Mouse (Mus musculus) kidney, embryonic 14.5 days (tissue): ENCODE measurements at regions not wholly inside any gene's neighbourhood (a gene's known extent, or its start where the extent isn't known, plus 50 kb on each side); places are given as distances from the start of the nearest gene placed in this dataset.

ENCODE experiments used
- ATAC-seq: fragments of 200-750 bp; cut with Nextera tagmentation; 2 replicates; pipeline ENCODE4 v1.8.0; 2017; ENCODE audit warnings: moderate number of reproducible peaks, mild to moderate bottlenecking, moderate TSS enrichment, moderate library complexity; ENCODE audit not compliant: low FRiP score, low TSS enrichment
- H3K27ac ChIP-seq: fragments of 300-500 bp; sonication (generic); 2 replicates; pipeline ENCODE4 v1.5.1; 2014; ENCODE audit warnings: low read depth, mild to moderate bottlenecking, low read length, moderate library complexity, mixed read lengths
- H3K27me3 ChIP-seq: fragments of 300-500 bp; sonication (generic); 2 replicates; pipeline ENCODE4 v1.6.1; 2014; ENCODE audit warnings: mild to moderate bottlenecking, low read length; ENCODE audit not compliant: control insufficient read depth, insufficient read depth
- H3K36me3 ChIP-seq: fragments of 300-500 bp; sonication (generic); 2 replicates; pipeline ENCODE4 v1.6.1; 2014; ENCODE audit warnings: low read length, mixed read lengths; ENCODE audit not compliant: control insufficient read depth, insufficient read depth
- H3K4me1 ChIP-seq: fragments of 300-500 bp; sonication (generic); 2 replicates; pipeline ENCODE4 v1.6.1; 2014; ENCODE audit warnings: low read length, mixed read lengths; ENCODE audit not compliant: control insufficient read depth, insufficient read depth
- H3K4me2 ChIP-seq: fragments of 300-500 bp; sonication (generic); replicated peaks from 2 replicates; pipeline ENCODE4 v1.6.1; 2014; ENCODE audit warnings: low read depth, mild to moderate bottlenecking, low read length
- H3K4me3 ChIP-seq: fragments of 300-500 bp; sonication (generic); 2 replicates; pipeline ENCODE4 v1.5.1; 2014; ENCODE audit warnings: mild to moderate bottlenecking, low read length
- H3K9ac ChIP-seq: fragments of 300-500 bp; sonication (generic); 2 replicates; pipeline ENCODE4 v1.6.1; 2014; ENCODE audit warnings: low read depth, mild to moderate bottlenecking, low read length, moderate library complexity
- H3K9me3 ChIP-seq: fragments of 300-500 bp; sonication (generic); 2 replicates; pipeline ENCODE4 v1.6.1; 2016; ENCODE audit warnings: low read length; ENCODE audit not compliant: control insufficient read depth
- WGBS: fragments of 180-500 bp; shearing (Covaris S2); extraction: QIAGEN DNeasy Blood & Tissue Kit; methylation state at CpG from one replicate; pipeline ENCODE4 v1.1.7; 2014; 5-methylcytosine and 5-hydroxymethylcytosine counted together

DNA sequence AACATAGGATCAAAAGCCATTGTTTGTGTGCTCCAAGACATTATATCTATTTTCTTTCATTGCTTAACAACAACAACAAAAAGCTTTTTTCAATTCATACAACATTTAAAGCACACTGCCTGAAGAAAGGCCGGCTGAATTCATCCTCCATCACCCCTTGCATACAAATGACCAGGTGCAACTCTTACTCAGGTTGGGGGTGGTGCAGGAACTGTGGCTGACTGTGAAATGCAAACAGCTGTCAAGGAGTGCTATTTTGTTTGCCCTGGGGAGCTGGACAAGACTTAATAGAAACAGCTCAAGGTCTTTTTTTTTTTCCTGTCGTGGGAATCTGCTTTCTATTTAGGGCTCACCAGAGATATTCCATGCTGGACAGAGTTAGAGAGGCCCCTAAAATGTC, 406.6 kb upstream of the Cldn34d start:
- H3K36me3 ChIP-seq: no peaks in the 10 kb centered on the region
- H3K4me1 ChIP-seq: no peaks in the 10 kb centered on the region
- no peak overlapping the region for H3K9ac ChIP-seq
- ATAC-seq: no peak
- H3K4me3 ChIP-seq: no peak overlapping the region
- H3K4me2 ChIP-seq: no peak overlapping the region
- H3K9me3 ChIP-seq: no peaks in the 10 kb centered on the region
- H3K27ac ChIP-seq: no peak overlapping the region
- H3K27me3 ChIP-seq: no peaks in the 10 kb centered on the region
- 17% methylated on average over 2 of the region's 2 CpGs for WGBS

DNA sequence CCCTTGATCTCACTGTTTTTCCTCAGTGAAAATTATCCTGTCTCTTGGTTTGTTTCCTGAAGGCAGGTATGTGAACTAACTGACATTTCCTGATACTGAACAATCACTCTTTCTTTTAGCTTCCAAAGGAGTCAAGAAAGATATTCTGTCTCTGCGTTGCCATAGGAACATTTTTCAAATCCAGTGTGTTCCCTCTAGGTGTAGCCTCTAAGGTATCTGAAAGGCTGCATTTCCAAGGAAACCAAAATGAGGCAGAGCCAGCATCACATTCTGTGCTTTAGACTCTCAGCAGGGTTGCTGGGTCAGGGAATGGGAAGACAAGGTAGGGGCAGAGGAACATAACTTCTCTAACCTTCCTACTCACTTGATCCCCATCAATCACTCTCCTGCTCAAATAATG, 411.2 kb upstream of the Cldn34d start:
- Histone ChIP-seq H3K27me3 (no peaks in the 10 kb centered on the region), H3K9me3 (no peaks in the 10 kb centered on the region), H3K4me3 (no peak overlapping the region), H3K27ac (no peak overlapping the region), H3K4me1 (no peaks in the 10 kb centered on the region), H3K9ac (no peak overlapping the region), H3K4me2 (no peak overlapping the region), H3K36me3 (no peaks in the 10 kb centered on the region)
- no peak for ATAC-seq
- WGBS: 86% methylated on average over 1 of the region's 1 CpGs

DNA sequence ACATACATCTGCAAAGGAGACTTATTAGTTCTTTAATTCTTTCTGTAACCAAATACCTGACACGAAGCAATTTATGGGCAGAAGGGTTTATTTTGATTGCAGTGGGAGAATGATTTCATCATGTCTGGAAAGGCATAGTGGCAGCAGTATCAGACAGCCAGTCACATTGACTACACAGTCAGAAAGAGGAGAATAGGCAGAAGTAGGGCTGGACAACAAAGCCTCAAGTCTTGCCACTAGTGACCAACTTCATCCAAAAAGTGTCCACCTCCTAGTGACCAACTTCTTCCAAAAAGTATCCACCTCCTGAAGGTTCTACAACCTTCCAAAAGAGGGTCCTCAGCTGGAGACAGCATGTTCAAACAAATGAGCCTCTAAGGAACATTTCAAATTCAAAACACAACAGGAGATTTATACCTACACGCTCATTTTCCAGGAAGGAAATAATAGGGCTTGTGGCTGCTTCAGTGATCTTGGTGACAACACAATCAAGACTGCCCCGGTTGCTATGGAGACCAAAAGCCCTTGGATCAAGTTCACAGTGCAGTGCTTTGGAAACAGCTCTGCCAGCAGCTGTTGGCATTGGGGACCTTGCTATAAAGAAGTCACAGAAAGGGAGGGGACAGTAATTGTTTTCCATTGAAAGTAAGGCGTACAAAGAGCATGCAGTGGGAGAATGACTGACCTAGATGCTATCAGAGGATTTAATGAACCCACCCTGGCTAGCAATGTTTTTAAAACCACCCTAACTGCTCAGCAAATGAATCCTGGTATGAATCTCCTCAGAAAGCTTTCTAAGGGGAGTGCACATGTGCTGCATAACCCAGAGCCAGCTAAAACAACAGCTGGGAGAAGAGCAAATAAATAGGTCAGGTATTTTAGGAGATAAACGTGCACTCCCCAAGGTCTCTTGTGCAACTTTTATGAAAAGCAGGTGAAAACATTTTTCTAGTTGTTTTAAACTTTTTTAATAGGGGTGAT, 448.0 kb upstream of the Cldn34d start:
- Histone ChIP-seq H3K4me2 (no peak overlapping the region), H3K9ac (no peak overlapping the region), H3K4me3 (no peak overlapping the region), H3K27me3 (no peaks in the 10 kb centered on the region), H3K27ac (no peak overlapping the region; the same call in 1 of the 2 replicates), H3K9me3 (no peaks in the 10 kb centered on the region), H3K4me1 (no peaks in the 10 kb centered on the region), H3K36me3 (no peaks in the 10 kb centered on the region)
- WGBS: 43% methylated on average over 5 of the region's 5 CpGs
- ATAC-seq: peak; percentile 89; the same call in 1 of the 2 replicates

GRCm38 (mm10) chrX:77052036-77052435, 449.3 kb upstream of the Cldn34d start:
- WGBS: 58% methylated on average over 1 of the region's 1 CpGs
- Histone ChIP-seq H3K4me3 (no peak overlapping the region), H3K27me3 (no peaks in the 10 kb centered on the region), H3K4me1 (no peaks in the 10 kb centered on the region), H3K27ac (no peak overlapping the region), H3K4me2 (no peak overlapping the region), H3K36me3 (no peaks in the 10 kb centered on the region), H3K9ac (no peak overlapping the region), H3K9me3 (no peaks in the 10 kb centered on the region)
- ATAC-seq: no peak

- H3K4me1 ChIP-seq: no peaks in the 10 kb centered on the region
- no peak overlapping the region for H3K4me2 ChIP-seq
- H3K27me3 ChIP-seq: no peaks in the 10 kb centered on the region
- H3K36me3 ChIP-seq: no peaks in the 10 kb centered on the region
- no peak for ATAC-seq
- no peak overlapping the region for H3K4me3 ChIP-seq
- no peak overlapping the region for H3K9ac ChIP-seq
- H3K9me3 ChIP-seq: no peaks in the 10 kb centered on the region
- WGBS: 85% methylated on average over 4 of the region's 4 CpGs
- no peak overlapping the region for H3K27ac ChIP-seq
These were observed 431.0 kb upstream of the Tbl1x start for GRCm38 (mm10) chrX:77079776-77080175.

DNA sequence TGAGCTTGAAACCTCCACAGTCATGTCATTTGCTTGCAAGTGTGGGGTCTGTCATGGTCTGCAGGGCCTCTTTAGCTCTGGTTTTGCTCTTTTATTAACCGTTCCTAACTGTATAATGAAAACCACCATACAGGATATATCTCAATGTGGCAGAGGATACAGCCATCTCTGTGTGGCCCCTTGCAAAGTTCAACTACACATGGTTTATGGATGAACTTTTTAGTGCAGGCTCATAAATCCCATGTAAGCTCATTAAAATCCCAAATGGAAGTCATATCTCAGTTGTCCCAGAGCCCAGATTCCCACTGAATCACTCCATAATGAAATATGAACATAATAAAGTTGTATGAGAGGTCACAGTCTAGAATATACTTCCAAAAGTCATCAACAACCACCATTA, 428.1 kb upstream of the Tbl1x start:
- 0 out of 2 replicates have a peak, but pooled peaks have one; percentile 43 for ATAC-seq
- H3K4me1 ChIP-seq: no peaks in the 10 kb centered on the region
- no peak overlapping the region for H3K4me2 ChIP-seq
- 70% methylated on average over 1 of the region's 1 CpGs for WGBS
- H3K27ac ChIP-seq: no peak overlapping the region
- H3K27me3 ChIP-seq: no peaks in the 10 kb centered on the region
- no peaks in the 10 kb centered on the region for H3K36me3 ChIP-seq
- no peak overlapping the region for H3K4me3 ChIP-seq
- H3K9ac ChIP-seq: no peak overlapping the region
- H3K9me3 ChIP-seq: no peaks in the 10 kb centered on the region

DNA sequence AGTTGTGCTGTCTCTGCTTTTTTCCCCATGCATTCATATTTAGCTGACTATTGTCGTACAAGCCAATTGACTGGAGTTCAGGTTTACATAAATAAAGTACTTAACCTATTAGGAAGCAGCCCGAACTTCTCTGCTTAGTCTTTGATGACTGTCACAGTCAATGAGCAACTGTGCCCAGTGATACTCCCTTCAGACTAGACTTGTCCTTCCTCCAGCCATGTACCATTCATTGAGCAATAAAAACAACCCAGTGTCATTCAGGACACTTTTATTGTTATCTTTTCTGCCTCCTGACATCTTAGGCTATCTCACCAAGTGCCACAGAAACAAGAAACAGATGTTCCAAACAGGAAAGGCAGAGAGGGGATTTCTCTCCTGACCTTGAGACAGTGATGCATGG, 389.1 kb upstream of the Tbl1x start:
- H3K36me3 ChIP-seq: no peaks in the 10 kb centered on the region
- no peaks in the 10 kb centered on the region for H3K9me3 ChIP-seq
- H3K4me2 ChIP-seq: no peak overlapping the region
- H3K4me3 ChIP-seq: no peak overlapping the region
- peak; percentile 84 for ATAC-seq
- 60% methylated on average over 2 of the region's 2 CpGs for WGBS
- H3K4me1 ChIP-seq: no peaks in the 10 kb centered on the region
- no peak overlapping the region for H3K27ac ChIP-seq
- no peak overlapping the region for H3K9ac ChIP-seq
- no peaks in the 10 kb centered on the region for H3K27me3 ChIP-seq
